Mouse (Mus musculus): ENCODE results near the gene Trappc2l.

DNA sequence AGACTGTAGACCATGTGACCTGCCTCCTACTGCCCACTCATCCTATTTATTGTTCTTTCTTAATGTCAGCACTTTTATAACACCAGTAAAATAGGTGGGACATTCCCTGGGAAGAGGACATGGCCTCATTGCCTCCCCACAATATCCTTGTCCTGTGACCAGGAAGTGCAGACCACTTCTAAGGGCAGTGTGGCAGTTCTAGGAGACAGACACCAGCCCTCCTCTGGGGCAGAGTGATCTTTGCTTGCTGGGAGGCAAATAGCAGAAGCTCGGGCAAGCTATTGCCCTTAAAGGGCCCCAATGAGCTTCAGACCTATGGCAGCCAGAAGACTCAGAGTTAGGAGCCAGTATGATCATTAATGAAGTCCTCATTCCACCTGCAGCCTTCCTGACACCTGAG, 6.8 kb upstream of the Trappc2l start:
- TF ChIP-seq CTCF (conservative IDR thresholded peaks at IDR 0.05; ENCODE audit: insufficient read depth, insufficient read length, low read depth, low read length) (no peak), POLR2A (IDR thresholded peaks at IDR 0.05; ENCODE audit: low read depth, low read length) (no peak)
